Mouse (Mus musculus): ENCODE data around the gene Tnfaip8l1. TPM values are rescaled to one million over a fixed set of nuclear protein-coding genes. Genes with fewer than 3 reads are reported as not detected.

Gene Tnfaip8l1
- polyA plus RNA-seq, 1 experiment = 1.7 TPM

GRCm38 (mm10) chr17:56206276-56206884 lies 44.1 kb downstream of the Tnfaip8l1 start:
- no peak for DNase-seq
- Histone ChIP-seq H3K27me3 (ENCODE audit: control insufficient read depth, insufficient read depth, low read length) (no peaks in the 10 kb centered on the region), H3K4me3 (replicated peaks; ENCODE audit: insufficient read depth, low read depth, low read length) (no peak overlapping the region), H3K4me1 (ENCODE audit: control insufficient read depth, insufficient read depth, low read length) (no peaks in the 10 kb centered on the region), H3K27ac (ENCODE audit: insufficient read depth, low read length) (no peak overlapping the region)
- no peak for TF ChIP-seq CTCF (IDR thresholded peaks at IDR 0.05; ENCODE audit: borderline replicate concordance, insufficient read depth, low read depth, low read length)
- no peak for TF ChIP-seq POLR2A (IDR thresholded peaks at IDR 0.05; ENCODE audit: borderline replicate concordance, insufficient read depth, low read length)
- 82% methylated on average over 10 of the region's 10 CpGs for WGBS

- H3K27ac ChIP-seq (ENCODE audit: insufficient read depth, low read length) = no peak overlapping the region
- no peak for TF ChIP-seq POLR2A (IDR thresholded peaks at IDR 0.05; ENCODE audit: borderline replicate concordance, insufficient read depth, low read length)
- no peak for TF ChIP-seq CTCF (IDR thresholded peaks at IDR 0.05; ENCODE audit: borderline replicate concordance, insufficient read depth, low read depth, low read length)
- 69% methylated on average over 6 of the region's 6 CpGs for WGBS
- H3K27me3 ChIP-seq (ENCODE audit: control insufficient read depth, insufficient read depth, low read length) = no peaks in the 10 kb centered on the region
- no peak for DNase-seq
- H3K4me1 ChIP-seq (ENCODE audit: control insufficient read depth, insufficient read depth, low read length) = no peaks in the 10 kb centered on the region
- H3K4me3 ChIP-seq (replicated peaks; ENCODE audit: insufficient read depth, low read depth, low read length) = no peak overlapping the region
Measured at GRCm38 (mm10) chr17:56206986-56207674, 44.9 kb downstream of the Tnfaip8l1 start.

- H3K27me3 ChIP-seq (ENCODE audit: control insufficient read depth, insufficient read depth, low read length) = no peaks in the 10 kb centered on the region
- DNase-seq = no peak
- TF ChIP-seq CTCF (IDR thresholded peaks at IDR 0.05; ENCODE audit: borderline replicate concordance, insufficient read depth, low read depth, low read length) = no peak
- TF ChIP-seq POLR2A (IDR thresholded peaks at IDR 0.05; ENCODE audit: borderline replicate concordance, insufficient read depth, low read length) = no peak
- H3K27ac ChIP-seq (ENCODE audit: insufficient read depth, low read length) = no peak overlapping the region
- H3K4me1 ChIP-seq (ENCODE audit: control insufficient read depth, insufficient read depth, low read length) = peaks cover 1% of the 10 kb centered on the region; the same call in 1 of the 2 replicates
- WGBS = 93% methylated on average over 9 of the region's 9 CpGs
- H3K4me3 ChIP-seq (replicated peaks; ENCODE audit: insufficient read depth, low read depth, low read length) = no peak overlapping the region
Measured at GRCm38 (mm10) chr17:56207963-56208530, 45.8 kb downstream of the Tnfaip8l1 start.

GRCm38 (mm10) chr17:56208821-56209220 lies 46.5 kb downstream of the Tnfaip8l1 start:
- no peak overlapping the region for H3K4me3 ChIP-seq (replicated peaks; ENCODE audit: insufficient read depth, low read depth, low read length)
- peaks cover 3% of the 10 kb centered on the region; the same call in 1 of the 2 replicates for H3K4me1 ChIP-seq (ENCODE audit: control insufficient read depth, insufficient read depth, low read length)
- TF ChIP-seq CTCF (IDR thresholded peaks at IDR 0.05; ENCODE audit: borderline replicate concordance, insufficient read depth, low read depth, low read length) = no peak
- no peak for TF ChIP-seq POLR2A (IDR thresholded peaks at IDR 0.05; ENCODE audit: borderline replicate concordance, insufficient read depth, low read length)
- no peaks in the 10 kb centered on the region for H3K27me3 ChIP-seq (ENCODE audit: control insufficient read depth, insufficient read depth, low read length)
- WGBS = 90% methylated on average over 3 of the region's 3 CpGs
- H3K27ac ChIP-seq (ENCODE audit: insufficient read depth, low read length) = no peak overlapping the region
- DNase-seq = no peak

- H3K27me3 ChIP-seq (ENCODE audit: control insufficient read depth, insufficient read depth, low read length) = no peaks in the 10 kb centered on the region
- H3K27ac ChIP-seq (ENCODE audit: insufficient read depth, low read length) = no peak overlapping the region
- H3K4me1 ChIP-seq (ENCODE audit: control insufficient read depth, insufficient read depth, low read length) = peaks cover 3% of the 10 kb centered on the region; the same call in 1 of the 2 replicates
- no peak overlapping the region for H3K4me3 ChIP-seq (replicated peaks; ENCODE audit: insufficient read depth, low read depth, low read length)
- DNase-seq = no peak
- no peak for TF ChIP-seq CTCF (IDR thresholded peaks at IDR 0.05; ENCODE audit: borderline replicate concordance, insufficient read depth, low read depth, low read length)
- no peak for TF ChIP-seq POLR2A (IDR thresholded peaks at IDR 0.05; ENCODE audit: borderline replicate concordance, insufficient read depth, low read length)
- whole genome bisulfite sequencing = 62% methylated on average over 2 of the region's 2 CpGs
Measured at GRCm38 (mm10) chr17:56211090-56211489, 48.8 kb downstream of the Tnfaip8l1 start.

- peaks cover 14% of the 10 kb centered on the region for H3K4me1 ChIP-seq (ENCODE audit: control insufficient read depth, insufficient read depth, low read length)
- H3K4me3 ChIP-seq (replicated peaks; ENCODE audit: insufficient read depth, low read depth, low read length) = no peak overlapping the region
- no peak overlapping the region for H3K27ac ChIP-seq (ENCODE audit: insufficient read depth, low read length)
- 63% methylated on average over 6 of the region's 6 CpGs for WGBS
- no peak for TF ChIP-seq POLR2A (IDR thresholded peaks at IDR 0.05; ENCODE audit: borderline replicate concordance, insufficient read depth, low read length)
- TF ChIP-seq CTCF (IDR thresholded peaks at IDR 0.05; ENCODE audit: borderline replicate concordance, insufficient read depth, low read depth, low read length) = no peak
- H3K27me3 ChIP-seq (ENCODE audit: control insufficient read depth, insufficient read depth, low read length) = no peaks in the 10 kb centered on the region
- DNase-seq = no peak
Measured at GRCm38 (mm10) chr17:56212676-56213075, 50.4 kb downstream of the Tnfaip8l1 start.

- Histone ChIP-seq H3K27me3 (ENCODE audit: control insufficient read depth, insufficient read depth, low read length) (no peaks in the 10 kb centered on the region), H3K4me1 (ENCODE audit: control insufficient read depth, insufficient read depth, low read length) (peaks cover 17% of the 10 kb centered on the region), H3K4me3 (replicated peaks; ENCODE audit: insufficient read depth, low read depth, low read length) (no peak overlapping the region), H3K27ac (ENCODE audit: insufficient read depth, low read length) (no peak overlapping the region)
- WGBS = 87% methylated on average over 1 of the region's 1 CpGs
- no peak for DNase-seq
- TF ChIP-seq CTCF (IDR thresholded peaks at IDR 0.05; ENCODE audit: borderline replicate concordance, insufficient read depth, low read depth, low read length) = no peak
- no peak for TF ChIP-seq POLR2A (IDR thresholded peaks at IDR 0.05; ENCODE audit: borderline replicate concordance, insufficient read depth, low read length)
Measured at GRCm38 (mm10) chr17:56214229-56214628, 52.0 kb downstream of the Tnfaip8l1 start.

All from cerebellum, adult 2 months (tissue).